Mouse (Mus musculus) spleen, adult 2 months (tissue): ENCODE data around the gene Bbs5.

Experiments used
- CTCF ChIP-seq: fragments of 200-500 bp; IDR thresholded peaks from 2 replicates; pipeline ENCODE4 v1.5.1; 2011; ENCODE audit warnings: mild to moderate bottlenecking, inconsistent platforms; ENCODE audit not compliant: insufficient read depth, insufficient read length, insufficient replicate concordance; ENCODE audit errors: extremely low read depth
- POLR2A ChIP-seq: fragments of 200-500 bp; IDR thresholded peaks from 2 replicates; pipeline ENCODE4 v1.6.1; 2011; ENCODE audit warnings: low read depth, low read length, inconsistent platforms

- TF ChIP-seq CTCF (no peak), POLR2A (no peak)
These were observed 43.1 kb upstream of the Bbs5 start for GRCm38 (mm10) chr2:69603726-69604393.
